Mouse (Mus musculus) right cerebral cortex, postnatal 4 days (tissue): ENCODE measurements around the gene Car7.
A peak's percentile ranks its signal among the peaks of the same experiment; 100 is the strongest.

Experiments
- DNase-seq: peaks from one replicate; pipeline ENCODE4 v3.0.0-alpha.2; 2022

The Car7 gene

DNA sequence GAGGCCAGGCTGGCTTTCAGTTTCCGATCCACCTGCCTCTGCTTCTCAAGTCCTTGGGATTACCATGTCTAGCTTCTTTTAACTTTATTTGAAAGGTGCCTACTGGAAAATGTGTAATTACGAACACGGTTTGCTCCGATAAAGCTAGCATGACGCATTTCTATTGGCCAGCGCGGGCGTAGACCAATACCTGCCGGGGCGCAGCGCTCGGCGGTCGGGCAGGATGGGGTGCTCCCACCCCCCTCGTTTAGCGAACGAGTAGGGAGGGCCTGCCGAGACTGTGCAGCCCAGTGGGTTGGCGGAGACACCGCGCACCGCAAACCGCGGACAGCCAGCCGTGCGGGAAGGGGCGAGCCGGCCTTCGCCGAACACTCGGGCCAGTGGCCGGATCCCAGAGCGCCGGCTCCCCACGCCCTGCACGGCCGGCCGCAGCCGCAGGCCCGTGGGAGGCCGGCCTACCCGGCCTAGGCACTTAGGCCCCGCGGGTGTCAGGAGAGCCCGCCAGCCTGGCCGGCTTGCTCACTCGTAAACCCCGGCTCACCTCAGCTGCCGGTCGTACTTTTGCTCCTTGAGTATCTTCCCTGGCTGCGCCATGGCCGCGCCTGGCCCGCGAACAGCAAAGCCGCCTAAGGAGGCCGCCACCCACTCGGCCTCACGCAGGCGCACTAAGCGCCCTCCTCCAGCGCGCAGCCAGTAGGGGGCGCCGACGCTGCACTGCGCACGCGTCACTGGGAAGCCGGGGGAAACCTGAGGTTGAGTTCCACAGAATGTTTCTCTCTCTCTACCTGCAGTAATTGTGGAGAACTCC lies at the start of gene Car7, which contains the start of gene Nae1:
Car7 (plus strand) TSS at position 719 of the 808 bp plus-strand sequence.
Nae1 (minus strand) TSS at position 667 of the 808 bp plus-strand sequence.
- peak; percentile 95 for DNase-seq

DNA sequence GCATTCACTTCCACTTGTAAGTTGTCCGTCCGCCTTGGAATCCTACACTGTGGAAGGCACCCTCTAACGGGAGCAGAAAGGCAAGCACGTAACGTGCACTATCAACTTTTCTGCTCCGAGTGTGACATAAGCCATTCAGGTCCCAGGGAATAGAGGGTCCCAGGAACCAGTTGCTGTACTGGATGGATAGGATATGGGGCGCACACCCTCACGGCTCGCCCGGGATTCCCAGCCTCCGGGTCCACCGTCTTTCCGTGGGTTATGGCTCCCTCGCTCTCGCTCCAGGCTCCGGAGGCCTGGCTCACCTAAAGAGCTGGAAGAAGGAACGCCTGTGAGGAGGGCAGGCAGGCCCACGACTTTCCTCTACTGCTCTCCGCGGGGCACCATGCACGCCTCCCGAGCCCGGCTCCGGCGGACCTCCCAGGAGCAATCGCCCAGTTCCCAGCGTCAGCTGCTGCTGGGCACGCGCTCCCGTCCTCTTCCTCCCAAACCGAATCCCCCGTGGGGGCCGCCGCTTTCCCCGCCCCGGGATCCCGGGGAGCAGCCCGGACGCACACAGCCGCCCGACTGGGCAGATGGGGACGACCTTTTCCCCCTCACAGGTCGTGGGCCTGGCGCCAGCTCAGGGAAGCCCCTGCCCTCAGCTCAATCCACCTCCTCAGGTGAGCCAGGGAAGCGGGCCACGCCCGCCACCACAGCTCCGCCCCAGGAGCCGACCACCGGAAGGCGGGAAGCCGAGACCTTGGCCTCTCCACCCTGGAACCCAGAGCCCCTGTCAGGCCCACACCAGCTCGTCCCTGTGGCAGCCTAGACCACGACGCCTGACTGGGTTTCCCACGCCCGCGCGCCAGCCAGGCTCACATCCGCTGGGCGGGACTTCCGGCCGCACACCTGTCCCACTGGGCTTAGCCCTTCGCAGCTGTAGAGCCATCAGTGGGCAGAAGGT lies 25.2 kb upstream of the Car7 start, which contains the start of gene Terb1:
Terb1 (minus strand) TSS at position 850 of the 946 bp plus-strand sequence.
- DNase-seq = peak; percentile 42

DNA sequence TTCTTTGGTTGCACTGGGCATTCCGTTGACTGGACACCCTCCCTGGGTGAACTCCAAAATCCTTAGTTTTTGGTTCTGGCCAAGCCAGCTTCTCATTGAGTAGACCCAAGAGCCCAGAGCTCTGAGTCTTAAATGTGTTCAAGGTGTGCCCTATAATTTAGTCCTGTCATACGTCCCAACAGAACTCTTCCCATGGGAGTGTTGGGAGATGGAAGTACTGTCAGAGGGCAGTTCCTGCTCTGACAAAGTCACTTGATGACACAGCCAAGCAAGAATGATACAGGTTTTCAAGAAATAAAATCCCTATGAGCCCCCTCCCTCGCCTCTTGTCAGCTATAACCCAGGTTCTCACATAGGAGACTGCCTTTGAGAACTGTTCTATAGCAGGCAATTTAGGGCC lies 24.4 kb upstream of the Car7 start:
- DNase-seq = no peak

DNA sequence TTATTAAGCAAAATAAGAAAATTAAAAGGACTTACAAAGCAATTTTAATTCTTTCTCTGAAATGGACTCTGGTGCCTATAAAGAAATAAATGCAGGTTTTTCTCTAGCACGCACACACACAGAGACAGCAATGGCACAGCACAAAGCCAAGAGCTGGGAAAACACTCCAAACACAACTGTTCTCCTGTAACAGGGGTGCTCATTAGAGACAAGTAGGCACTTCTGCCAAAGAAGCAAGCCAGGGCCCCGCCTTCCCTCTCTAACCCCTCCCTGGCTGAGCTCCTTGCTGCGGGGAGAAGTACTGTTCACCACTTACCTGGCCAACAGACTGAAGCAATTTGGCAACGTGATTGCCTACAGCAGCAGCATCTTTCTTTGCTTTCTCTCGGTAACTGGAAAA lies 16.6 kb upstream of the Car7 start:
- no peak for DNase-seq

- no peak for DNase-seq
These were observed 4.8 kb upstream of the Car7 start for GRCm38 (mm10) chr8:104529671-104530070.

GRCm38 (mm10) chr8:104533551-104533950 lies 938 bp upstream of the Car7 start:
- no peak for DNase-seq

DNA sequence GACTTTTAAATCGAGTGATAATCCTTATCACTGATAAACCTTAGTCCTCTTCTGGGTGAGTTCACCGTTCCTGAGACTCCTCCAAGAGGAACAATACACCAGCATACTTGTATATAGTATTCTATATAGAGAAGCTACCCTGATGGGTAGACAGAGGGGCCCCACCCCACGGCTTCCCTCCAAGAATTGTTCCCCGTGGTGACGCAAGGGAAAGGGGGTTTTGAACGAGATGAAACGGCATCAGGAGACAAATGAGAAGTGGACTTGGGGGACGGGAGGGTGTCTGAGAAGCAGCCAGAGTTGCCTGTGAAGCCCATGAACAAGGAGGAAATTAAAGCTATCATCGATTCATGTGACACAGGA lies 271 bp downstream of the Car7 start:
- DNase-seq = no peak

GRCm38 (mm10) chr8:104535378-104535777 lies 889 bp downstream of the Car7 start:
- no peak for DNase-seq

- no peak for DNase-seq
These were observed 1.5 kb downstream of the Car7 start for GRCm38 (mm10) chr8:104536028-104536427.

GRCm38 (mm10) chr8:104538896-104539295 lies 4.4 kb downstream of the Car7 start:
- no peak for DNase-seq

- no peak for DNase-seq
These were observed 5.1 kb downstream of the Car7 start for GRCm38 (mm10) chr8:104539566-104539965.

DNA sequence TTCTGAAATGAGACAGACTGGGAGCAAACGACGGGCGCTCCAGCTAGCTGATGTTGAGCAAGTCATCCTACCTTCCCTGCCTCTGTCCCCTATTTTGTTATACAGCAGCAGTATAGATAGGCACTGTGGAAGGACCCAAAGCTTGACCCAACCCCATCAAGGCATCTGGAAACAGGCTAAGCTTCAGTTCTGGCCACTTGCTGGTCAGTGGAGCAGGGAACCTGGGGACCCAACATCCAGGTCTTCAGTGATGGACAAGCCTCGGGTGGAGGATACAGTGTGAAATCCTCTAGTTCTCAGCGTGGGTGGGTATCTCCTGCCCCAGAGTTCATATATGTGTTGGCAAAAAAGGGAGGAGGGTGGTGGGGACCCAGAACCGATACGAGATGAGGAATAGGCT lies 5.7 kb downstream of the Car7 start:
- no peak for DNase-seq

- peak; percentile 32 for DNase-seq
These were observed 6.4 kb downstream of the Car7 start for GRCm38 (mm10) chr8:104540710-104541514.

DNA sequence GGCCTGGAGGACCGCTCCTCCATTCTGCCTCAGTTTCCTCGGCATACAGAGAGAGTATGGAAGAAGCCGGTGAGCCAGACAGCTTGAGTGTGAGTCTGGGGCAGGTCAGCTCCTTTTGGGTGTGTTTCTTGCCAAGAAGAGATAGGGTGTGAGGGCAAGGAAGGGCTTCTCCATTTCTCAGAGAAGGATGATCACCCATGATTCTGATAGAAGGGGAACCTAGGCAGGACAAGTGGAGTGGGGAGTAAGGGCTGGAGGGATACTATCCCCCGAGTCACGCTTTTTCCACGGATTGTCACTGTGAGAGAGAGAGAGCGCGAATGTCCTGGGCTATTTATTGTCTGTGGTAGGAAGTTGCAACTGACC lies 7.0 kb downstream of the Car7 start:
- no peak for DNase-seq

DNA sequence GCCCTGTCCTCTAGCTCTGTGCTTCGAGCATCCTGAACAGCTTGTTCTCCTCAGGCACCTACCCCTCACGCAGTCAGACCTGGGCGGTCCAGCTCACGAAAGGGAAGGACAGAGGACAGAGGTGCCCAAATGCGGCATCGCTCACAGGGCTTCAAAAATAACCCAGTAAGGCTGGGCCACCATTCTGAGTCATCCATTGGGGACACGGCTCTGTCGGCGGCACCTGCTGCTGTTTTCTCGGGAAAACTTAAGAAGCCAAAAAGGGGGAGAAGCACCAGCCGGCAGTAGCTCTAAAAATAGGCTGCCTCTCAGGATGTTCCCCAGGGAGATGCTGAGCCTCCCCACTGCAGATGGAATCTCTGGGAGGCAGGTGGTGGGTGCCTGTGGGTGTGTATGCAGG lies 7.7 kb downstream of the Car7 start:
- peak; percentile 30 for DNase-seq

- DNase-seq = no peak
These were observed 9.1 kb downstream of the Car7 start for GRCm38 (mm10) chr8:104543440-104544045.

- DNase-seq = no peak
These were observed 20.7 kb downstream of the Car7 start for GRCm38 (mm10) chr8:104555191-104555590.

GRCm38 (mm10) chr8:104557226-104557625 lies 22.7 kb downstream of the Car7 start:
- no peak for DNase-seq

DNA sequence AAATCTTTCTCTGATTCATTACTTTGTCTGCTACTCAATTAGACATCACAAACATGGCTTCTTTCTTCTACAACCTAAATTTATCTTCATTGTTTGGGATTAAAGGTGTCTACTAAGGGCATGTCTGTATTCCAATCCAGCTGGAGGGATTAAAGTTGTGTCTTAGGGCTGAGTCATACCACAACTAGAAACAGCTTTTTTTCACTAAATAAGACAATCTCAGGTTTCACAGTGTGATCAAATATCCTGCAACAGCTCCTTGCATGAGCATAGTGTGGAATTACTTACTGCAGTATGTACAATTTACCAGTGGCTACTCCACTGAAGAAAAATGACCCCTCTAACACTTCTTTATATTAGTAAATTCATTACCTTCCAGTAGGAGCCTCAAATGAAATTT lies 26.2 kb downstream of the Car7 start:
- no peak for DNase-seq

DNA sequence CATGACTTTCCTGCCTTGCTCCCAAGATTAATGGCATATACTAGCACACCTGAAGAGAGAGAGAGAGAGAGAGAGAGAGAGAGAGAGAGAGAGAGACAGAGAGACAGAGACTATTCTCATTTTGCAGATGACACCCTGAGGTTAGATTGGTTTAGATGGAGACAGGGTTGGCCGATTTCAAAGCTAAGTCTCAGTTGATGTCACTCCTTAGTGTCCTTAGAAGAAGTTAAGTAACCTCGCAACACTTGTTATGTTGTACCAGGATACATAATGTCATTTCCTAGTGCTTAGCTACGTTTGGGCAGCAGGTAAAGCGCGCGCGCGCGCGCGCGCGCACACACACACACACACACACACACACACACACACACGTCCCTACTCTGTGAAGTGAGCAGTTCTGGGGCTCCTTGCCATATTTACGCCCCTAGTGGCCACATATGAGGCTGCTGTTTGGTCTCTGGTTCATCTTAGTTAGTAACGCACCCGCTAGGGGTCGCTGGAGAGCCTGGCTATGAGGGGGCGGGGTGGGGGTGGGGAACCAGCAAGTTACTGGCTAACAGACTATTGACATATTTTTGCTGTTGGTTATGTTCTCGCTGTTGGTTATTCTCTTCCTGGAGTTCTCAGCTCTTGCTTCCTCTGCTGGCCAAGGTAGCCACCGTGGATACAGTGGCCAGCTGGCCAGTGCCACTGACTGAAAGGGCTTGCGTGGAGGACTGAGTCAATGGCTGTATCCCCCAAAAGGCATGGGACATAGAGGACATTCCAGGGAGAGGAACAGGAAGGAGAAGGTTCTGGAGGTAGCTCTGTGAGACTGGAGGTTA lies 30.4 kb downstream of the Car7 start:
- peak; percentile 88 for DNase-seq

DNA sequence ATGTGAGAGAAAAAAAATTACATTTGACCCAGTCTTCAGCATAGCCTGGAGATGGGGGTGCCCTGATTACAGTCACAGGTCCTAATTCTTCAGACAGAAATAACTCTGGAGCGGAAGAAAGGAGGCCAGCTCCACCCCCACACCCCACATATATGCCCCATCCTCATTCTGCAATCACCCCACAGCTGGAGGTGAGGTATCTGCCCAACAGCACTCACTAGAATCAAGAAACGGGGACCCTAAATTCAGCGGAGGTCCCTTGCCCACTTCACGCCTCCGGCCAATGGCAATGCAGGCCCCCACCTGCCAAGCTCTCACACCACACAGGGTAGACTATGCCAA lies 30.9 kb downstream of the Car7 start:
- no peak for DNase-seq

DNA sequence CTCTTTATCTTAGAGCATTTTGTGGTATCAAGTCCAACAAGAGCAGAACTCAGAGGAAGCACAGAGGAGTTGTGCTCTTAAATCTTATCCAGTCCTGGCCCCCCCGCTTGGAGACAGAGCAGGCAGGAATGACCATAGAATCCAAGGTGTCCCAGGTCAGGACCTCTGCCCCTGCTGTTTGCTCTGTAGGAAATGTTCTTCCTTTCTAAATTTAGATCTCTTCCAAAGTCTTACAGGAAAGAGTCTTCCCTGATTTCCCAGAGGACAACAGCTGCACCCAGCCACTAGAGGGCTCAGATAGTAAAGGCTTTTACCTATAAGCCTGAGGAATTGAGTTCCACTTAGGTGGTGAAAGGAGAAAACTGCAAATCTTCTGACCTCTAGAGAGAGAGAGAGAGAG lies 35.1 kb downstream of the Car7 start:
- peak; percentile 26 for DNase-seq
